26 mouse cellular contexts compared by ENCODE assay signal in the genomic region with DNA sequence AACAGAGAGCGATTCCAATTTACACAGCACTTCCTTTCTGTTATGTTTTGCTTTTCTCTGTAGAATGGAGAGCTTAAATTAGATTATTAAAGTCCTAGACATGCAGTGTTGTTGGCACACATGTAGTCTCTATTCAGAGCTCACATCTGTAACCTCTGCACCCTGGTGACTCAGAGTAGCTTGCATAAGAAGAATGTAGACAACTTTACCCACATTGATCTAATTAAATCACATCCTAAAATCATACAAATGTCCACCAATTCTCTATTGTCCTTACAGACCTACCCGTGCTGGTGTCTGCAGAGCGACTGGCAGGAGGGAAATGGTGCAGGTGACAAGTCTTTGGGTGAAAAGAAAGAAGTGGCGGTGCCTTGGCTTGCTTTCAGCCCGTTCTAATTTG.
"Had no signal": no experiment of that assay in that cellular context is flagged by ENCODE, and none has a peak within 500 bp of the region (broad histone marks: within the 10 kb centered on the region; RNA-seq: fewer than 3 reads in every experiment).

No protein-coding gene starts in this region.

- H3K4me3 ChIP-seq: heart, adult 2 months; heart, embryonic 13.5 days; heart, embryonic 15.5 days; hindbrain, embryonic 10.5 days; hindbrain, embryonic 12.5 days; intestine, embryonic 15.5 days; layer of hippocampus, adult 2 months; left cerebral cortex, adult 2 months; limb, embryonic 10.5 days; limb, embryonic 12.5 days; liver, embryonic 12.5 days had no signal

- H3K9ac ChIP-seq: heart, embryonic 13.5 days; heart, embryonic 15.5 days; hindbrain, embryonic 12.5 days; hindbrain, embryonic 14.5 days; intestine, embryonic 15.5 days; limb, embryonic 12.5 days; liver, embryonic 12.5 days; liver, embryonic 14.5 days had no signal

- ATAC-seq: hindbrain, embryonic 16.5 days; inflammation-experienced regulatory T-cells, adult 6 months; intestine, embryonic 15.5 days; intestine, postnatal 0 days; liver, embryonic 12.5 days had no signal

- H3K36me3 ChIP-seq: heart, embryonic 13.5 days; heart, embryonic 15.5 days; hindbrain, embryonic 10.5 days; hindbrain, embryonic 12.5 days; intestine, embryonic 15.5 days; limb, embryonic 10.5 days; limb, embryonic 12.5 days; liver, embryonic 12.5 days had no signal

- H3K9me3 ChIP-seq: heart, embryonic 13.5 days; heart, embryonic 15.5 days; hindbrain, embryonic 10.5 days; hindbrain, embryonic 12.5 days; intestine, embryonic 15.5 days; limb, embryonic 10.5 days; limb, embryonic 12.5 days; liver, embryonic 12.5 days had no signal

- H3K27me3 ChIP-seq: heart, embryonic 15.5 days; hindbrain, embryonic 12.5 days; intestine, embryonic 15.5 days; liver, embryonic 12.5 days had no signal

- H3K27ac ChIP-seq: heart, adult 2 months; heart, embryonic 13.5 days; heart, embryonic 15.5 days; hindbrain, embryonic 10.5 days; hindbrain, embryonic 12.5 days; hindbrain, embryonic 14.5 days; intestine, embryonic 15.5 days; layer of hippocampus, adult 2 months; left cerebral cortex, adult 2 months; limb, embryonic 10.5 days; limb, embryonic 12.5 days; liver, embryonic 12.5 days; liver, embryonic 14.5 days had no signal

- H3K4me2 ChIP-seq: heart, embryonic 11.5 days; heart, embryonic 13.5 days; heart, embryonic 15.5 days; hindbrain, embryonic 12.5 days; hindbrain, embryonic 14.5 days; intestine, embryonic 15.5 days; limb, embryonic 12.5 days; liver, embryonic 12.5 days had no signal

- DNase-seq: gastrocnemius, postnatal 25 days; heart, adult 2 months; heart, postnatal 14 days; heart, postnatal 4 days; kidney, adult 18-20 months; kidney, adult 8-10 months; kidney, postnatal 10 days; kidney, postnatal 25 days; kidney, postnatal 4 days; liver had no signal
